Mouse (Mus musculus) G1E (cell line): Measurements from ENCODE around the gene Golph3. TPM values are rescaled to one million over a fixed set of nuclear protein-coding genes. Genes with fewer than 3 reads are reported as not detected.

Experiments
- ATAC-seq: 2 replicates; pipeline ENCODE4 v1.8.0; 2016; ENCODE audit warnings: mild to moderate bottlenecking; ENCODE audit not compliant: insufficient number of reproducible peaks, poor library complexity, low FRiP score, severe bottlenecking; ENCODE audit errors: extremely low read depth
- DNase-seq: peaks from one replicate; pipeline ENCODE4 v3.0.0; 2012; ENCODE audit warnings: low spot score
- H3K27me3 ChIP-seq: 2 replicates; pipeline ENCODE4 v1.6.1; 2012; ENCODE audit warnings: mild to moderate bottlenecking, low read length, inconsistent platforms; ENCODE audit not compliant: insufficient read depth
- H3K36me3 ChIP-seq: replicated peaks from 2 replicates; pipeline ENCODE3; 2012; ENCODE audit warnings: mild to moderate bottlenecking, inconsistent platforms
- H3K4me1 ChIP-seq: 2 replicates; pipeline ENCODE4 v1.6.1; 2012; ENCODE audit warnings: low read depth, low read length, inconsistent platforms, mixed read lengths; ENCODE audit not compliant: insufficient read depth
- H3K4me3 ChIP-seq: 2 replicates; pipeline ENCODE4 v1.5.1; 2012; ENCODE audit warnings: low read depth, mild to moderate bottlenecking, inconsistent platforms, low read length, moderate library complexity, mixed read lengths
- H3K9me3 ChIP-seq: replicated peaks from 2 replicates; pipeline ENCODE4 v1.6.1; 2012; ENCODE audit warnings: inconsistent platforms
- CTCF ChIP-seq: IDR thresholded peaks from 2 replicates; pipeline ENCODE4 v1.5.1; 2012; ENCODE audit warnings: low read depth, low read length, inconsistent platforms, mixed read lengths
- GATA1 ChIP-seq: IDR thresholded peaks from 2 replicates; pipeline ENCODE4 v1.6.1; 2012; ENCODE audit warnings: borderline replicate concordance, low read length, inconsistent platforms, mixed read lengths
- GATA2 ChIP-seq: IDR thresholded peaks from 2 replicates; pipeline ENCODE4 v1.6.1; 2012; ENCODE audit warnings: low read depth, low read length, inconsistent platforms, borderline replicate concordance
- POLR2AphosphoS5 ChIP-seq: IDR thresholded peaks from 2 replicates; pipeline ENCODE4 v1.6.1; 2012; ENCODE audit warnings: low read depth, low read length, inconsistent platforms; ENCODE audit not compliant: insufficient replicate concordance
- TAL1 ChIP-seq: conservative IDR thresholded peaks from 2 replicates; pipeline ENCODE4 v1.6.1; 2012; ENCODE audit warnings: low read depth, low read length, inconsistent platforms, mixed read lengths
- polyA plus RNA-seq: library from polyadenylated mRNA; stranded (reverse); fragments of >175 nt; gene quantifications from 2 replicates; pipeline ENCODE4 v1.2.3, GENCODE M21; 2012
- total RNA-seq, 2 experiments: library from RNA; stranded (forward) in 1 of 2; stranded (reverse) in 1 of 2; fragments of 200-1000 nt in 1 of 2; fragments of >200 nt in 1 of 2; fragmentation: Nextera tagmentation in 1 of 2; gene quantifications; 2 replicates each; pipeline ENCODE4 v1.2.3; 2014 to 2017

Gene Golph3
- total and polyA plus RNA-seq, 3 experiments: 299 to 739 (median 411) TPM

DNA sequence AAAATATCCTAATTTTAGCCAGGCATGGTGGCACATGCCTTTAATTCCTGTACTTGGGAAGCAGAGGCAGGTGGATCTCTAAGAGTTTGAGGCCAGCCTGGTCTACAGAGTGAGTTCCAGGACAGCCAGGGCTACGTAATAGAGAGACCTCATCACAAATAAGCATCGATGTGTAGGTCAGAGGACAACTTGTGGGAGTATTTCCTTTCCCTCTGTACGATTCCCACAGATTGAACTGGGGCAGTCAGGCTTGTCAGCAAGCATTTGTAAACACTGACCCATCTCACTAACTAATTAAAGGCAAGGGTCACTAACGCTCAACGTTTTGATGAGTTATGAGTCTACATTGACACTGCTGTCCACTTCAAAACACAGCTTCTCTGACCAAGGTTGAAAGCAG, 6.7 kb upstream of the Golph3 start:
- TF ChIP-seq GATA1 (no peak), POLR2AphosphoS5 (no peak), GATA2 (no peak), TAL1 (no peak), CTCF (no peak)
- no peak for DNase-seq
- H3K9me3 ChIP-seq: no peaks in the 10 kb centered on the region
- peaks cover 63% of the 10 kb centered on the region for H3K4me1 ChIP-seq
- H3K4me3 ChIP-seq: no peak overlapping the region
- H3K36me3 ChIP-seq: no peaks in the 10 kb centered on the region
- no peaks in the 10 kb centered on the region for H3K27me3 ChIP-seq
- ATAC-seq: no peak

DNA sequence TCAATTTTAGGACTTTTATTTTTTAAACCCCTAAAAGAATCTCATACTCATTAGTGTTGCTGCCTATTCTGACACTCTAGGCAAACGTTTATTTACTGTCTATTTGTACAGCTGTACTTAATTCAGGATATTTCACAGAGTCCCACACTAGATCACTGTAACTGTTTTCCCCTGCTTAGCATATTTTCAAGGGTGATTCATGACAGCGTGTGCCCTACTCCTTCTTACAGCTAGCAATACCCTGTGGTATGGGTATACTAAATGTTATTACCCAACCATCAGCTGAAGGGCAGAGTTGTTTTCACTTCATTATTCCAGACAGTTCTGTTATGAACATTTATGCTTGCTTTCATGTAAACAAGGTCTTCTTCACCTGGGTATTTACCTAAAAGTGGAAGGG, 5.3 kb upstream of the Golph3 start:
- Histone ChIP-seq H3K36me3 (no peaks in the 10 kb centered on the region), H3K4me1 (peaks cover 63% of the 10 kb centered on the region), H3K4me3 (no peak overlapping the region), H3K27me3 (no peaks in the 10 kb centered on the region), H3K9me3 (no peaks in the 10 kb centered on the region)
- ATAC-seq (no peak), DNase-seq (no peak)
- no peak for TF ChIP-seq CTCF
- no peak for TF ChIP-seq TAL1

DNA sequence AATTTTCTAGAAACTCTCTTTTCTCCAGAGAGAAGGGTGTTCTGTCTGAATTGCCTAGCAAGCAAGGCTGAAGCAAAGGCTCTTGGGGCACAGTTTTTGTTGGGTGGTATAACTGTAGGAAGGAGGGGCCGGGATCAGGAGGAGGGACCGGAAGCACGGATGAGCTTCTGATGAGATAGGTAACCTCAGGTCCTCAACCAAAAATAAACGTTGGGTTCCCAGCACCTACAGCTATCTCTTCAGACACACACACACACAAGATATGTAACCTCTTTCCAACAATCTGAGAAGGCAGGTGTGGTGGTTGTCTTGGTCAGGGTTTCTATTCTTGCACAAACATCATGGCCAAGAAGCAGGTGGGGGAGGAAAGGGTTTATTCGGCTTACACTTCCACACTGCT, 4.0 kb upstream of the Golph3 start:
- TF ChIP-seq CTCF (no peak), GATA1 (no peak), GATA2 (no peak), POLR2AphosphoS5 (no peak), TAL1 (no peak)
- no peak overlapping the region for H3K4me3 ChIP-seq
- H3K4me1 ChIP-seq: peaks cover 51% of the 10 kb centered on the region
- H3K27me3 ChIP-seq: no peaks in the 10 kb centered on the region
- H3K36me3 ChIP-seq: no peaks in the 10 kb centered on the region
- ATAC-seq: peak; percentile 28; the same call in 1 of the 2 replicates
- no peaks in the 10 kb centered on the region for H3K9me3 ChIP-seq
- DNase-seq: peak; percentile 28

DNA sequence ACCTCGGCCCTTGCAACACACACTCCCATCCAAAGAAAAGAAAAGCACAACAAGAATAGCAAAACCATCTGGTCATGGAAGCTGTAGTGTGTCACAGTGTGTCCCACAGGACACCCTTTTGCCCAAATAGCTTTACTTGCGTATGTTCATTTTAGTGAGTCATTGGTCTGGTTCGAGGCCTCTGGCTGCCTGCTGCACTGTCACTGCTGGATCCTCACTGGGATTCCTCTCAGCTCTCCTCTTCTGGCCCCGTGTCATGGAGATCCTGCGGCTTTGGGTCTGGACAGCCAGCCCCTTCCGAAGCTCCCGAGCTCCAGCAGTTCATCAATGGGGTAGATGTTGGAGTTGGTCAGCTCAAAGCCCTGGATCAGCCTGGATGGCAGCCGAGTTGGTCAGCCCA, 2.8 kb upstream of the Golph3 start:
- no peaks in the 10 kb centered on the region for H3K9me3 ChIP-seq
- DNase-seq: no peak
- peaks cover 46% of the 10 kb centered on the region for H3K4me1 ChIP-seq
- H3K36me3 ChIP-seq: no peaks in the 10 kb centered on the region
- ATAC-seq: no peak
- no peak for TF ChIP-seq CTCF
- TF ChIP-seq GATA1: no peak
- TF ChIP-seq TAL1: no peak
- TF ChIP-seq GATA2: no peak
- TF ChIP-seq POLR2AphosphoS5: no peak
- H3K4me3 ChIP-seq: no peak overlapping the region
- H3K27me3 ChIP-seq: no peaks in the 10 kb centered on the region

DNA sequence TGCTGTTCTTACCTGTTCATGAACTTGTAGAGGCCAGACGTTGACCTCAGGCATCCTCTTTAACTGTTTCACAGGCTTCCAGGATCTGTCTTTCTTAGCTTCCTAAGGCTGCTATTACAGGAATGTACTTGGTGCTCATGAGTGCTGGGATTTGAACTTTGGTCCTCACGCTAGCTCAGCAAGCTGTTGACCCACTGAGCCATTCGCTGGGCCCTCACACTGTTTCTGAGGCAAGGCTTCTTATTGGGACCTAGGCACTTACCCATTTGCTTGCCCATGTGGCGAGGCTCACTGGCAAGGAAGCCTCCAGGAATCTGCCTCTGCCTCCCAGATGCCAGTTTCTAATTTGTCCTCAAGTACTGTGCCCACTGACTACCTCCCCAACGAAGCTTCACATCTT, 1.4 kb upstream of the Golph3 start:
- Histone ChIP-seq H3K36me3 (peaks cover 7% of the 10 kb centered on the region), H3K9me3 (no peaks in the 10 kb centered on the region), H3K4me3 (no peak overlapping the region; the same call in 1 of the 2 replicates), H3K27me3 (no peaks in the 10 kb centered on the region), H3K4me1 (peaks cover 54% of the 10 kb centered on the region)
- ATAC-seq (no peak), DNase-seq (no peak)
- no peak for TF ChIP-seq POLR2AphosphoS5
- TF ChIP-seq TAL1: no peak
- no peak for TF ChIP-seq CTCF
- TF ChIP-seq GATA2: no peak
- no peak for TF ChIP-seq GATA1

DNA sequence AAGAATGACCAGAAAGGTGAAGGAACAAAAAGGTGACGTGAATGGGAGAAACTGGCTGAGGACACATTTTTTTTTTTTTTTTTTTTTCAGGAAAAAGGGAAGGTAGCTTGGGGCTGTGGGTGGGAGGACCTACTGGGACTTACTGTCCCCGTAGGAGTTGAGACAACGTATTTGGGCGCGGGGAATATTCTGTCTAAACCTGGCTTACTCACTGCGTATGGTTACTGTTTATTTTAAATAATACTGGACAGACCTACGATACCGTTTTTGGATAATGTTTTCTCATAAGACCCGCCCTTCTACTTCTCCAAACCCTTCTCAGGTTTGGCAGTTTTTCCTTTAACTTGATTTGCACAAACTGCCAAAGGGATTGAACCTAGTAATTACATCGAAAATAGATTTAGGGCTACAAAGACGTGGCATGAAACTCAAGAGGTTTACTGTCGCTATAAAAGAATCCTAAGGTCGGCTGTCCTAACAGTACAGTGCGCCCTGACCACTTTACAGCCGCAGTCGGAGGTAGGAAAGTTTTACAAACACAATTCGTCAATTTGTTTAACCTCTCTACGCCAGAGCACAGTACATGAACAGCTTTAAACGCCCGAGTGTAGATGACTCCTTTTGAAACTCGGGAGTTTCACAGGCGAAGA, 684 bp upstream of the Golph3 start:
- no peaks in the 10 kb centered on the region for H3K9me3 ChIP-seq
- DNase-seq (no peak), ATAC-seq (no peak)
- H3K27me3 ChIP-seq: no peaks in the 10 kb centered on the region
- peaks cover 52% of the 10 kb centered on the region for H3K4me1 ChIP-seq
- H3K4me3 ChIP-seq: peak overlapping the region; percentile 99
- TF ChIP-seq POLR2AphosphoS5 (no peak), CTCF (no peak), GATA1 (no peak), TAL1 (no peak), GATA2 (no peak)
- peaks cover 11% of the 10 kb centered on the region for H3K36me3 ChIP-seq
